Mouse (Mus musculus) right cerebral cortex, postnatal 36 days (tissue): ENCODE results near the gene Fbp2.
"Not testable (repeated sequence)": the region's sequence is repeated elsewhere in the genome, so short reads cannot be mapped to it uniquely, and the experiment has no call there.

ENCODE experiments used
- DNase-seq, 2 experiments: peaks; one replicate each; pipeline ENCODE4 v3.0.0; 2022; ENCODE audit warnings: low spot score in 2 of 2, mixed read lengths in 1 of 2

Gene Fbp2

GRCm38 (mm10) chr13:62863771-62864170 is 5.5 kb upstream of the Fbp2 start:
- DNase-seq: no peak

GRCm38 (mm10) chr13:62862875-62863274 is 4.7 kb upstream of the Fbp2 start:
- no peak for DNase-seq

- DNase-seq: no peak
These were observed 1.8 kb upstream of the Fbp2 start for GRCm38 (mm10) chr13:62860068-62860467.

DNA sequence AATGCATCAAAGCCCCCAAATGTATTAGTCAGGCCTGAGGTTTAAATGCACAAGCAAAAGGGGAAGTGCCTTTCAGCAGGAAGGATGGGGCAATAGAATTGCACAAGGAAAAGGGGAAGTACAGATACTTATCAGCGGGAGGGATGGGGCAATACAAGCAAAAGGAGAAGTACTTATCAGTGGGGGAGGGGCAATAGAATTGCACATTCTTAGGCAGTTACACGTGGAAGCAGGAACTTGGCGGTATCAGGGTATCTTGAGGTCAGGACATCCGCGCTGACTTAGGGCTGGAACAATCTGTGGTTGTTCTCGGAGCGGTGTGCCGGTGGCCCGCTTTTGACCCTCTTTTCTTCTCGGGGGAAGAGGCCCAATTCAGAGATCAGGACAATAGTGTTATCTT is 1.0 kb upstream of the Fbp2 start:
- DNase-seq: not testable (repeated sequence)

DNA sequence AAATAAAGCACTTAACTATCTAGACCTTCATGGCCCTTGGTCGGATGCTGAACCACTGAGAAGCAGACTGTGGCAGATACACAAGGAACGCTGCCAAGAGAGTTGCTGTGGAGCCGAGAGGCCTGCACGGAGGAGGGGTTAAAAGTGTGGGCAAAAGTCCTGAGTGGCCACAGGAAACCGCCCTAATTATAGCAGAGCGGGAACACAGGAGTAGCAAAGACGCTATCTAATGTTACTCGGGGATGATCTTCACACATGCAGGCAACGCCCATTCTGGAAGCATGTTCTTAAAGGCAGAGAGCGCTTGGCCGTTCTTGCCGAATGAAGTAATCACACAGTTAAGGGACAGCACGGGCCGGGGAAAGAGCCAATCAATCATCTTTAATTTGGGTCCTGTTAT is 1.4 kb downstream of the Fbp2 start:
- no peak for DNase-seq

DNA sequence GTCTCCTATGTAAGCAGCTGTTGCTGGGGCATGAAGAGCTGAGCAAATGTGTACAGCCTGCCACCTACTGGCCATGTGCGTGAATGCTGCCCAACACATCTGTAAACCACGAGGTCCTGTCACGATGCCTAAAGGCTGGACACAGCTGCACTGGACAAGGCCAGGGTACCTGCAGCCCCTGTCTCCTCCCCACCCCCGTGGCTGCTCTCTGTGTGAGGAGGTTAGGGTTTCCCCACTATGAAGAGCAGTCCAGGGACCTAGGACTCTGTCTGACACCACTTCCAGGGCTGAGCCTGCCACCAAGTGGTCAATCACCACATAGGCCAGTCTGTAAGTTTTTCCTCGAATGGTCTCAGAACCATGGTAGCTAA is 1.9 kb downstream of the Fbp2 start:
- peak; percentile 56 to 70 for DNase-seq

DNA sequence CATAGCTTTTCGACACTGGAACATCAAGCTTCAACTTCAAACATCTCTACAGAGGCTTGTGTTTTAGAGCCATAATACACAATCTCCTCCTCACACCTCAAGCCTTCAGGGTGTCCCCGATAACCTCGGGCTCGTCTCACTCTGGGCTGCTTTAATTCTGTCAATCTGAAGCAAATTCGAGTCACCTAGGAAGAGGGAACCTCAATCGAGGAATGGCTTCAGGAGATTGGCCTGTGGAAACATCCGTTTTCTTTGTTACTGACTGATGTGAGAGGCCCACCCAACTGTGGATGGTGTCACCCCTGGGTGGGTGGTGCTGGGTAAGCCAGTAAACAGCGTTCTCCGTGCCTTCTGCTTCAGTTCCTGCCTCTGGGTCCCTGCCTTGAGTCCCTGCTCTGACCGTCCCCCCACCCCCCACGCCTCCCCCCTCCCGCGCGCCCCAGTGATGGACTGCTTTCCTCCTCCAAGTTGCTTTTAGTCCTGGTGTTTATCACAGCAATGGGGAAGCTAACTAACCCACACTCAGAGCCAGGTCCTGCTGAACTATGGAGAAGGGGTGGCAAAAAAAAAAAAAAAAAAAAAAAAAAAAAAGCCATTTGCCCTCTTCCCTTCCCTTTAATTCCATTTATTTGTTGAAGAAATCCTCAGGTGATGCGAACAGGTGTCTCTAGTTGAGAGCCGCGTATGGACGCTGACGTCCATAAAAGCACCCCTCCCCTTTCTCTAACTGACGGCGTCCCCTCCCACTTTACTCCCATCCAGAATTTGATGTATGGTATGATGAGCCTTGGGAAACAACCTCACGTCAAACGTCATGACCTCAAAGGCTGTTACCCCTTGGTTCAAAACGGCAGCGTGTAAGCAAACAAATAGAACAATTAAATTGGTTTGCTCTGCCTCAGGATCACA is 2.6 kb downstream of the Fbp2 start:
- no peak for DNase-seq

GRCm38 (mm10) chr13:62854666-62855065 is 3.6 kb downstream of the Fbp2 start:
- DNase-seq: peak; percentile 9 to 41

- no peak for DNase-seq
These were observed 24.9 kb downstream of the Fbp2 start for GRCm38 (mm10) chr13:62833341-62833740.

GRCm38 (mm10) chr13:62832239-62832638 is 26.0 kb downstream of the Fbp2 start:
- DNase-seq: no peak

DNA sequence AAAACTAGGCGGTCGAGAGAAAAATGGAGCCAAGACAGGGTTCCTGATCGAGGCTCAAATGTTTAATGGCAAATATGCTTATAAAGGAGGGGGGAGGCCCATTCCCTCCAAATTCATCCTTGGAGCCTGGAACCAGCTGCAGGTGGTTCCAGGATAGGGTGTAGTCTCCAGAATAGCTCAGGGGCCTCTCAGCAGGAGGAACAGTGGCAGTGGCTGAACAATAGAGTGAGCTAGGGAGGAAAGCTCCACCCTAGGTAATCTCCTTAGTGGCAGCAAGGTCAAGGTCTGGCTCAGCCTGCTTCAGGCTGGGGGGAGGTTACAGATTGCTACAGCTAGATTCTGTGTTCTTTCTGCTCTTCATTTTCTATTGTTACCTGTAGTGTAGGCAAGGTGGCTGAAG is 42.5 kb downstream of the Fbp2 start:
- not testable (repeated sequence) for DNase-seq

DNA sequence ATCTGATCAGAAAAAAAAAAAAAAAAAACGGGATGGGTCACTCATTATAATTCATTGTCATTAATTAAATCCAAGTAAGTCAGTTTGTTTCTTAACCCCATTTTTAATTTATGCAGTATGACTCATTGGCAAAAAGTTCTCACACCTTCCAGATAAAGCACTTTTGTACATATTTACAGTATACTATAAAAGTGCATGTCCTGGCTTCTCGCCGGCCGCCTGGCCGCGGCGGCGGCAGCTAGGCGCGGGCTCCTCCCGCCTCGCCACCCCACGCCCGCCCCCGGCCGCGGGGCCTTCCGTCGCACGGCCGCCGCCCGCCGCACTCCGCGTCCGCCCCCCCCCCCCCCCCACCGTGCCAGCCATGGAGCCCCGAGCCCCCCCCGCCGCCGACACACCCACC is 45.5 kb downstream of the Fbp2 start:
- no peak for DNase-seq

DNA sequence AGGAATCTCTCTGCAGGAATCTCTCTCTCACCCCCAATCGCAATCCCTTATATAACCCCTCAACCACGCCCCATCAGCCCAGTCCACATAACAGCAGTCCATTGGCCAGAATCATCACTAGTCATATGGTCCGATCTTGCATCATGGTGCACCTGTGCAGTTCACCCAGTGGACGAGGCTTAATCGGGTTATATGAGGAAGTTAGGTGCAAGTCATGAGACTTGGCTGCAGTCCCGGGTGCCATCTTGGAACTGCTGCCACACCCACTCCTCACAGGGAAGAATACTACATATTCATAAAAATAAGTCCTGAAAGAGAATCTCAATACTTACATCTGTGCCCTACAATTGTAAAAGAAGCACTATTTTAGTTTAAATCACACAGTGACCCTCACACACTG is 50.2 kb downstream of the Fbp2 start:
- DNase-seq: not testable (repeated sequence)
